Mouse (Mus musculus): ENCODE results near the gene Dynlrb2.

DNA sequence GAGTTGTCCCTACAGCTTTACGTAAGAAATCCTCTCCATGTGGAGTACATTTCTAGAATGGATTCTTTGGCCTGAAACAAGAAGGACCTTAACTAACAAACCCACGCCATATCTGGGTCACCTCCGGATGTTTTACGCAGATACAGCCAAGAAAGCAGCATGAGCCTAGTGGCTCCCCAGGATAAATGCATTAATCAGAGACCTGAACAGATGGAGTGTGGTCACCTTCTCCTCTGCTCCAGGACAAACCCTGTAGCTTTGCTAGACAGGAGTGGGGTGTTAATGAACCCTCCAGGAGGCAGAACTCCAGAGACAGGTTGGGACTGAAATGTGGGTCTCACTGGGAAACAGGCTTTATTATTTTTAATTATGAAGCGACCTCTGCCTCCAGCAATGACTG is 14.9 kb downstream of the Dynlrb2 start:
- TF ChIP-seq POLR2A (IDR thresholded peaks at IDR 0.05; ENCODE audit: extremely low read depth, insufficient read depth, low read length) (no peak), CTCF (IDR thresholded peaks at IDR 0.05; ENCODE audit: extremely low read depth, insufficient read depth, low read length) (no peak)
